Mouse (Mus musculus) embryonic fibroblast, embryonic 13.5 days (primary cell): Measurements from ENCODE around the gene Glcci1.

ENCODE experiments used
- CTCF ChIP-seq: IDR thresholded peaks from 2 replicates; pipeline ENCODE4 v1.5.1; 2011; ENCODE audit warnings: mild to moderate bottlenecking, control low read depth, low read length, moderate library complexity, borderline replicate concordance; ENCODE audit not compliant: insufficient read depth
- POLR2A ChIP-seq: IDR thresholded peaks from 2 replicates; pipeline ENCODE4 v1.6.1; 2011; ENCODE audit warnings: low read depth, mild to moderate bottlenecking, control low read depth, low read length, moderate library complexity

- no peak for TF ChIP-seq CTCF
- TF ChIP-seq POLR2A: no peak
These were observed 39.5 kb upstream of the Glcci1 start for GRCm38 (mm10) chr6:8469918-8470317.
